Mouse (Mus musculus): Measurements from ENCODE around the gene Calml4.

Calml4 gene

GRCm38 (mm10) chr9:62857719-62858261 is at the start of gene Calml4:
TSS of gene Calml4 (plus strand) at chr9:62858080.
- DNase-seq = peak; percentile 98

- no peak for DNase-seq
Measured at GRCm38 (mm10) chr9:62810095-62810494, 47.8 kb upstream of the Calml4 start.

GRCm38 (mm10) chr9:62810543-62811515 is 47.1 kb upstream of the Calml4 start:
- DNase-seq = no peak

- peak; percentile 99 for DNase-seq
Measured at GRCm38 (mm10) chr9:62811516-62812121, 46.3 kb upstream of the Calml4 start, which contains the start of gene Fem1b. TSS of gene Fem1b (minus strand) at chr9:62811934.

GRCm38 (mm10) chr9:62812216-62813049 is 45.4 kb upstream of the Calml4 start:
- DNase-seq = no peak

GRCm38 (mm10) chr9:62814751-62815150 is 43.1 kb upstream of the Calml4 start:
- DNase-seq = peak; percentile 76

GRCm38 (mm10) chr9:62816323-62817098 is 41.4 kb upstream of the Calml4 start:
- DNase-seq = peak; percentile 82

- peak; percentile 93 for DNase-seq
Measured at GRCm38 (mm10) chr9:62817099-62817571, 40.7 kb upstream of the Calml4 start.

- peak; percentile 88 for DNase-seq
Measured at GRCm38 (mm10) chr9:62817828-62818614, 39.9 kb upstream of the Calml4 start.

- DNase-seq = peak; percentile 71
Measured at GRCm38 (mm10) chr9:62819494-62819893, 38.4 kb upstream of the Calml4 start.

- DNase-seq = peak; percentile 64
Measured at GRCm38 (mm10) chr9:62819910-62820309, 38.0 kb upstream of the Calml4 start.

GRCm38 (mm10) chr9:62820829-62821228 is 37.1 kb upstream of the Calml4 start:
- no peak for DNase-seq

GRCm38 (mm10) chr9:62821811-62822210 is 36.1 kb upstream of the Calml4 start:
- no peak for DNase-seq

- DNase-seq = no peak
Measured at GRCm38 (mm10) chr9:62825791-62826393, 32.0 kb upstream of the Calml4 start.

- no peak for DNase-seq
Measured at GRCm38 (mm10) chr9:62826456-62826855, 31.4 kb upstream of the Calml4 start.

GRCm38 (mm10) chr9:62827939-62828652 is 29.8 kb upstream of the Calml4 start:
- DNase-seq = peak; percentile 90

- DNase-seq = peak; percentile 100
Measured at GRCm38 (mm10) chr9:62828662-62829086, 29.2 kb upstream of the Calml4 start.

- no peak for DNase-seq
Measured at GRCm38 (mm10) chr9:62829877-62830276, 28.0 kb upstream of the Calml4 start.

- no peak for DNase-seq
Measured at GRCm38 (mm10) chr9:62834906-62835305, 23.0 kb upstream of the Calml4 start.

All from heart, adult 11 months (tissue).